Mouse (Mus musculus) layer of hippocampus, adult 2 months (tissue): ENCODE results near the gene Sept9. TPM values are rescaled to one million over a fixed set of nuclear protein-coding genes. Genes with fewer than 3 reads are reported as not detected.
A peak's percentile ranks its signal among the peaks of the same experiment; 100 is the strongest.

Experiments
- DNase-seq, 2 experiments: peaks; one replicate each; pipeline ENCODE4 v3.0.0; 2022; ENCODE audit warnings: low spot score in 2 of 2
- H3K27ac ChIP-seq: fragments of 200-600 bp; 2 replicates; pipeline ENCODE4 v1.8.1; 2022
- H3K4me3 ChIP-seq: fragments of 200-600 bp; 2 replicates; pipeline ENCODE4 v1.8.1; 2022; ENCODE audit warnings: mild to moderate bottlenecking
- CTCF ChIP-seq: fragments of 200-600 bp; conservative IDR thresholded peaks from 2 replicates; pipeline ENCODE4 v1.8.1; 2022; ENCODE audit warnings: antibody characterized with exemption, mild to moderate bottlenecking, moderate library complexity
- total RNA-seq, 2 experiments: library from RNA; stranded (reverse); gene quantifications; 2 replicates each; pipeline ENCODE4 v1.2.3; 2021

The Sept9 gene
- total RNA-seq, 2 experiments from 2014 or later, result 102 to 114 TPM

DNA sequence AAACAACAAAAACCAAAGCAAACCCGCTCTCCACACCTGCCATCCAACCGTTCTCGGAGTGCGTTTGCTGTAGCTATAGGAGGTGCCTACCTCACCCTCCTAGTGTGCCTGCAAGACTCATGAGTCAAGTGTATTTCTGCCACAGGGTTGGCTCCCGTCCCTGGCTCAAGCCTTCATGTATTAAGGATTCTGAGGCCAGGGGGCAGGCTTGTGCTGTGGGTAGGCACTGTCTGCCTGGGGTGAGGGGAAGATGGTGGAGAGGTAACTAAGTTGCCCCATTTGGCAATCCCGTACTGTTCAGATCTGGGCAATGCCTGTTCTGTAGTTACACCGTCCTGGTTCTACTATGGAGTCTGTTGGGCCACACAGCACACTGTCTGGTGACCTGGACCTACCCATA is 114.6 kb downstream of the Sept9 start:
- no peak for DNase-seq
- Histone ChIP-seq H3K27ac (no peak overlapping the region), H3K4me3 (no peak overlapping the region)
- TF ChIP-seq CTCF, result peak; percentile 52

DNA sequence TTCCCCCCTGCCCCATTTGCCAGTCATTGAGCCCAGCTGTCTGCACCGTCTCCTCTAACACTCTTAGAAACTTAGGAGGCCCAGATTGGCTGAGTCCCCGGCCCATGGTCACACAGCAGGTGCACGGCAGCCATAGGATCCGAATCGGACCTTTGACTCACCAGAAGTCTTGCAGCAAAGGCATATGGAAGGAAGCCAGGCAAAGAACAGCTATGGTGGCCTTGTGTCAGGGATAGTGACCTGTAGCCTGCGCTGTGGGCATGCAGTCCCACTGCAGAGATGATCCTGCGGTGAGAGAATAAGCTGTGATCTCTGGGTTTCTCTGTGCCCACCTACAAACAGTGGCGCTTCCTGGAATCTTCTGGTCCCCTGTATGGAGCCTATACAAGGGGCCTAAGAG is 115.1 kb downstream of the Sept9 start:
- H3K4me3 ChIP-seq, result no peak overlapping the region
- no peak overlapping the region for H3K27ac ChIP-seq
- TF ChIP-seq CTCF, result no peak
- no peak for DNase-seq

DNA sequence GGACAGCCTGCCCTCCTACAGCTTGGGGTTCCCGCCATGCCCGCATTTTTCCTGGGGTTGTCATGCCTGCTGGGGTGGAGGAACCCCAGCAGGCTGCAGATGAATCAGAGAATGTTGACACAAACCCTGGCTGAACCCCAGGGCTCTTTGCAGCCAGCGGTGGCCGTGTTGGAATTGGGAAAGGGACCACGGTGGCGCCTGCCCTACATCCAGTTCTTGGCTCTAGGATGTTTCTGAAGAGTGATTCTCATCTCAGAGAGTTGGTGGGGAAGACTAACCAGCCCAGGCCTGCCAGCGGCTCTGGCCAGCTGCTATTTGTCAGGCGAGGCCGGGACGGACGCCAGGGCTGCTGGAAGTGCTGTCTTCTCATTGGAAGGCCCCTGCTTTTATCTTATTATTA is 115.8 kb downstream of the Sept9 start:
- Histone ChIP-seq H3K4me3 (no peak overlapping the region), H3K27ac (0 out of 2 replicates have a peak overlapping the region, but pooled peaks have one; percentile 15)
- TF ChIP-seq CTCF, result no peak
- peak in 1 of 2 experiments; percentile 43 for DNase-seq

DNA sequence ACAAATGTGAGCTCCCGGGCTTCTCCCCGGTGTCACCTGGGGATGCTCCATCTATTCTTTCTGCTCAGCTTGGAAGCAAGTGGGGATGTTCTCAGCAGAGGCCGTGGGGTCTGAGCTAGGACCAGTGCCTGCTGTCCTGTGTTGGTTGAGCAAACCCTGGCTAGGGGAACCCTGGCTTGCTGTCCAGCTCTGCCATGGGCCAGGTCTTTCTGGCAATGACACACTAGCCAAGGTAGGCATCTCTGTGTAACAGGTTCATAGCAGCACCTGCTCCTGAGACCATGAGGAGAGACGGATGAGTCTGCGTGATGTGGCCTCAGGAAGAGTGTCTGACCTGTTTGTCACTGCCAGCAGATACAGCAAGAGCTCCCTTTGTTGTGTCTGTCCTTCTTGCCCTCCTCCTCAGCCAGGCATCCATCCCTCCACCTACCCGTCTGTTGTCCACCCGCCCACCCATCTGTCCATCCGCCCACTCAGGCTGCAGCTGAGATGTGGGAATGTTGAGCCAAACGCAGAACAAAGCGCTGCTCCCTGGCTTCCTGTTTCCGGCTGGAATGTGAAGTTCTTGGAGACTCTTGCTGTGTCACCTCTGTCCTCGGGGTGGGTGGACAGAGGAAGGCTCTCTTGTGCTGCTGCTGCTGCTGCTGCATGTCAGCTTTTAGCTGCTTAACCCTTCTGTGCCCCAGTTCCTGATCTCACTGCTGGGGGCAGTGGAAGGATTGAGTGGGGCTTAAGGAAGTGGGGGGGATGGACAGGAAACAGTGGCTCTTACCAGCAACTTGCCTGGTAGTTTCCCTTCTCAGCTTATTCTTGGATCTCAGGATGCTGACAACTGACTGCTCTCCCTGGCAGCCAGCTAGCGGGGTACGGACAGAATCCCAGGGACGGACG is 117.2 kb downstream of the Sept9 start:
- DNase-seq, result no peak
- H3K27ac ChIP-seq, result peak overlapping the region; percentile 86
- H3K4me3 ChIP-seq, result peak overlapping the region; percentile 25
- no peak for TF ChIP-seq CTCF

DNA sequence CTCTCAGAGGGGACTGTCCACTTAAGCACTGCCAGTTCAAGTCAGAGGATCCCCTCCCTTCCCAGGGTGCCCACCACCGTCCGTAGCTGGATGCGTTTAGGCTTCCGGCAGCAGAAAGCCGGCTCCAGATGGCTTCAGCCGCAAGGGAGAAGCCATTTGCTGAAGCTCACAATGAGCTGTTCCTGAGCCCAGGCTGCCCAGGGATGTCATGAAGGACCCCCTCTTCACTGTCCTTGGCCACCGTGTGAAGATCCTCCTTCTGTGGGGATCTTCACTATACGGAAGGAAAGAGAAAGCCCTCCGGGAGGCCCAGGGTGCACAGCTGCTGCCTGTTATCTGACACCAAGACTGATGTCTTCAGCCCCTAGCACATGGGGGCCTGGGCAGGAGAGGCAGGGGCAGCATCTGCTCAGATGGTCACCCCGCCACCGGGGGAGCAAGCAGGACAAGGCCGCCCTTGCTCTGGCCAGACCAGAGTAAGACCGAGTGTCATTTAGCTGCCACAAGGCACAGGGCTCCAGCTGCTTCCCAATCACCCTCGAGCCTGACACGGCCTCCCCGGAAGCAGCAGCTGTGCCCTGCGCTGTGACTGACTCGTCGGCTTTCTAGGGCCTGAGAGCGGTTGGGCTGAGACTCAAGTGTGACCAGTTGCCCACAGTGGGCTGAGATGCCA is 118.1 kb downstream of the Sept9 start:
- peak overlapping the region; percentile 25 for H3K4me3 ChIP-seq
- peak overlapping the region; percentile 86 for H3K27ac ChIP-seq
- TF ChIP-seq CTCF, result no peak
- DNase-seq, result no peak

DNA sequence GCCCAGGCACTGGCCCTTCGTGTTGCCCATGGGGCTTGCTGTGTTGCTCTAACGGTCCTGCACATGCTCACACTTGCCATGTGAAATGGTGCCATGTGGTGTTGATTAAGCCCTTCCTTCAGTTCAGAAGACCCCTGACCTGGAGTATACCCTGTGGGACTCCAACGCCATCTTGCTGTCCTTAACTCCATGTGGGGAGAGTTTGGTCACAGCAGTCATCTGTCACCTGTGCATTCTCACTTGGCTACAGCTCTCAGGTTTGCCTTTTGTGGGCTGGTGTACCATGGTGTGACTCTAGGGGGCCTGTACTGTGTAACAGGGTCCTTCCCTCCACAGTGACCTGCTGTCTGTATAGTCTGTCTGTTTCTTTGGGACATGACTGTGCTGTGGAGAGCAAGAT is 118.7 kb downstream of the Sept9 start:
- Histone ChIP-seq H3K4me3 (no peak overlapping the region), H3K27ac (peak overlapping the region; percentile 86)
- no peak for DNase-seq
- peak; percentile 43 for TF ChIP-seq CTCF

DNA sequence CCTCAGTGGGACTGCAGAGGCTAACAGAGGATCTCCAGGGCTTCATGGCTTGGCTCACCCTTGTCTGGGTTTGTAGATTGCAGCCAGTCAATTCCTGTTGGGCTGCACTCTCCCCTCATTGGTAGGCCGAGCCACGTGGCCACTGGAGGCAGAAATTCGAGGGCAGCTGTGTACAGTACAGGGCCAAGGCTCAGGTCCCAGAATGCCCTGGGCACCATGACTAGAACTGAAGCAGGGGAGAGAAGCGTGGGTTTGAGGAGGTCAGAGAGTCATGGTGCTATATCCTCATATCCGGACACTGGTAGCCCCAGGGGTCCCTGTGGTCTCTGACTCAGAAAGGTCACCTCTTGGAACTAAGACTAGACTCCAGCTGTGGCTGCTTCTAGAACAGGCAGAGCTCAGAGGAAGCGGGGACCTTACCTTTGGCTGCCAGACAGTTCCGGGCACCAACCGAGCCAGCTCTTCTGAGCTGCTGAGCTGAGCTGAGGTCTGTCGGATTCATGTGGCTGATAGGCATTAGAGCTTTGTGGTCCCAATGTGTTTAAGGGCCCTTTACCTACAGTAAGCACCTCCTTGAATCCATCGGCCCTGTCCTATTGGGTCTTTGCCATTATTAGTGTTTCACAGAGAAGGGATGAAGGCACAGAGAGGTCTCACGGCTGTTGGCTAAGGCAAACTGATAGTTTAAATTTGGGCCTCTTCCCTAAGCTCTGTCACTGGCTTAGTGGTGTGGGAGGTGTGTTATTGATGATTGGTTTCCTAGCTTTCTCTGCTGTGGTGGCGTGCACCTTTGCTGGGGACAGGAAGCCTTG is 119.5 kb downstream of the Sept9 start:
- H3K27ac ChIP-seq, result peak overlapping the region; percentile 86
- no peak for DNase-seq
- no peak for TF ChIP-seq CTCF
- no peak overlapping the region for H3K4me3 ChIP-seq

DNA sequence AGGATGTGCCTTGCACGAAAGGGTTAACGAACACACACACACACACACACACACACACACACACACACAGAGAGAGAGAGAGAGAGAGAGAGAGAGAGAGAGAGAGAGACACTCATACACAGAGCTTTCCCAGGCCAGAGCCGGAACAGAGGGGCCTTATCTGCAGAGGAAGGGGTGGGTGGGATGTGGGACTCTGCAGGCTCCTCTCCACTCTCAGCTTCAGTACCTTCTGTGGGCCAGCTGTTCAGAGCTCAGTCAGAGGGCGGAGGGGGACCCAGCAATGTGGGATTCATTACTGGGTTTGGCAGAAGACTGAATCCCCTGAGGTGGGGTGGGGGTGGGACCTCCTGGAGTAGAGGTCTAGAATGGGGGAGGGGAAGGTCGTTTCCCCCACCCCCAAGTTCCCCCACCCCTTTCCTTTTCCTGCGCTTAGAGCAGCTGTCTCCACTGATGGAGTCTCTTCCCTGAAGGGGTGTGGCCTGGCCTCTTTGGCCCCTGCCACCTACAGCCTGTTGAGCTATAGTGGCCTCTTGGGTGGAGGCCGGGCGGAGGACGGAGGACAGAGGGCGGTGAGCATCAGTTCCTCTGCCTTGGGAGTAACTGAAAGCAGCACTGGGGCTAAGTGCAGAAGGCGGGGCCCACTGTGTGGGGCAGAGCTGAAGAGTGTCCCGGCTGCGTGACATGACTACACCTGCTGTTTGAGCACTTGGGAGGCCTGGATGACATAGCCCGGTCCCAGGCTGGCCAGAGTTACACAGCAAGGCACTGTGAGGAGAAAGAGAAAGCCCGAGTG is 120.3 kb downstream of the Sept9 start:
- TF ChIP-seq CTCF, result no peak
- Histone ChIP-seq H3K27ac (peak overlapping the region; percentile 39; the same call in 1 of the 2 replicates), H3K4me3 (no peak overlapping the region)
- no peak for DNase-seq

DNA sequence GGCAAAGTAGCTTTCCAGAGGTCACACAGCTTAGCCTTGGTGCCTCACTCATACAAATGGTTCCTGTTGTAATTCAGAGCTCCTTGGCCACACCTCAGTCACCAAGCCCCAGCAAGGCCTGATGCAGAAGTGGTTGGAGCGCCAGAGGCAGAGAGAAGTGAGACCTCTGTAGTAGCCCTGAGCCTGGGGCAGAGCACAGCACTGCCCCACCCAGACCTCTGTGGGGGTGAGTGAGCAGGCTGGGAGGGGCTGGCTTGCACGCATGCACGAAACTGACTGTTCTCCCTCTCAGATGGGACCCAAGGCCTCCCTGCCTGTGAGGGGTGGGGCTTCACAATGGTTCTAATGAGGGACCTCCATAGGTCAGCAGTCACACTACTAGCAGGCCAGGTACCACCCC is 121.0 kb downstream of the Sept9 start:
- TF ChIP-seq CTCF, result no peak
- no peak overlapping the region for H3K4me3 ChIP-seq
- H3K27ac ChIP-seq, result no peak overlapping the region

DNA sequence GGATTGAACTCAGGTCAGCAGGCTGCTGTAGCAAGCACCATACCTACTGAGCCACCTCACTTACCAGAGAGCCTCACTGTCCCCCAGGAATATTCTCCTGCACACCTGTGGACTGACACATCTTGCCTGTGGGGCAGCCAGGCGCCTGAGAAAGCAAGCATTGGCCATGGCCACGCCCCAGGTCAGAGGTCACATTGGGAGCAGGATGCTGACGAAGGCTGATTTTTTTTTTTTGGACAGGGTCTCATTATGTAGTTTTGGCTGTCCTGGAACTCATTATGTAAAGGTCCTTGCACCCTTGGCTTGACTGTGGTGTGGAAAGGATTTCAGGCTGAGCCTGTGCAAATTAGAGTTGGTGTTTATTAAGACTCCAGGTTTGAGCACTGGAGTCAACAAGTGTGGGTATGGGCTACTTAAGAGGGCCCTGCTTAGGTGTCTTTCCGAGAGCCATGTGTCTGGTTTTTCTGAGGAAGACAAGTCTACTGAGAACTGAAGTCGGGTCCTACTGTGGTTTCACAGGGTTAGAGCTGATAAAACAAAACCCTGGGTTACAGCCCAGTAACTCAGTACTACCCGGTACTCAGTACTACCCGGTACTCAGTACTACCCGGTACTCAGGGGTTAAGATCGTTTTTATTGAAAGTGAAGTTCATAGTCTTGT is 122.0 kb downstream of the Sept9 start:
- Histone ChIP-seq H3K27ac (no peak overlapping the region), H3K4me3 (no peak overlapping the region)
- TF ChIP-seq CTCF, result no peak
- no peak for DNase-seq

More for the DNA sequence above, 121.0 kb downstream of the Sept9 start:
- no peak for DNase-seq

DNA sequence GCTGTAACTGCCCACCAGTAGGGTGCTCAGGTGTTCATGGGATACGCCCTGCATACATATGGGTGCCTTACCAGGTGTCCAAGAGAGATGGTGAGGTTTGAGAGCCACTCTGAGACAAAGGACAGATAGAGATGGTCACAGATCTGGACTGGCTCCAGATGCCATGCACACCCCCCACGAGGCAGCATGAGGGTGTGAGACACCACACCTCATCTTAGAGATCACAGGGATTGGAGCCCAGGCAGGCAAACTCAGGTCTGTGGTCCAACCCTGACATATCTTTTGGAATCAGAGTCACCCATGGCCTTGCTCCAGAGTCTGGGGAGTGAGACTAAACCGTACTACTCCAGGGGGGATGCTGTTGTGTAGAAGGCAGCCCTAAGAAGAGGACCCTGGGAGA is 122.8 kb downstream of the Sept9 start:
- no peak for DNase-seq
- no peak overlapping the region for H3K4me3 ChIP-seq
- TF ChIP-seq CTCF, result no peak
- no peak overlapping the region for H3K27ac ChIP-seq
